Mouse (Mus musculus) macrophage (primary cell): Measurements from ENCODE around the gene Tmem88. TPM values are rescaled to one million over a fixed set of nuclear protein-coding genes. Genes with fewer than 3 reads are reported as not detected.

Experiments used
- H3K27ac ChIP-seq: fragments of 350-480 bp; formaldehyde crosslinking; 2 replicates; pipeline ENCODE4 v1.9.0; 2021
- H3K36me3 ChIP-seq: fragments of 350-480 bp; formaldehyde crosslinking; 2 replicates; pipeline ENCODE4 v1.9.0; 2021; ENCODE audit errors: inconsistent target
- H3K4me3 ChIP-seq: fragments of 350-480 bp; formaldehyde crosslinking; 2 replicates; pipeline ENCODE4 v1.9.0; 2021; ENCODE audit errors: inconsistent target
- H3K79me2 ChIP-seq: fragments of 350-480 bp; formaldehyde crosslinking; 2 replicates; pipeline ENCODE4 v1.9.0; 2021; ENCODE audit errors: inconsistent target
- WGBS: methylation state at CpG from one replicate; pipeline ENCODE4 v1.1.7; 2026; ENCODE audit warnings: inconsistent platforms; ENCODE audit not compliant: missing documents; 5-methylcytosine and 5-hydroxymethylcytosine counted together
- polyA plus RNA-seq: library from polyadenylated mRNA; stranded (reverse); fragments of 250-400 nt; gene quantifications from 3 replicates; pipeline ENCODE4 v1.2.4, GENCODE M21; 2018; ENCODE audit warnings: inconsistent platforms

Tmem88 gene
- polyA plus RNA-seq, 1 experiment from 2014 or later = 0.09 TPM

GRCm38 (mm10) chr11:69356544-69356943 is 41.5 kb downstream of the Tmem88 start:
- 92% methylated on average over 5 of the region's 5 CpGs for WGBS
- H3K79me2 ChIP-seq = no peaks in the 10 kb centered on the region
- H3K36me3 ChIP-seq = peaks cover 85% of the 10 kb centered on the region
- no peak overlapping the region for H3K27ac ChIP-seq
- H3K4me3 ChIP-seq = no peak overlapping the region

Other genes starting within 250 kb of the Tmem88 start
- not detected in 3 replicates for gene Alox12b, start 241.2 kb downstream of the Tmem88 start, polyA plus RNA-seq
- not detected in 3 replicates for gene Alox8, start 200.4 kb downstream of the Tmem88 start, polyA plus RNA-seq
- gene Gucy2e, start 161.2 kb downstream of the Tmem88 start, polyA plus RNA-seq = not detected in 3 replicates
- gene Cntrob, start 74.5 kb downstream of the Tmem88 start, polyA plus RNA-seq = 3.6 to 6.7 TPM (median 5.4 TPM) in 3 replicates
- gene Trappc1, start 74.3 kb downstream of the Tmem88 start, polyA plus RNA-seq = 103 to 111 TPM (median 110 TPM) in 3 replicates
- gene Kcnab3, start 72.0 kb downstream of the Tmem88 start, polyA plus RNA-seq = 0.11 to 0.33 TPM (median 0.23 TPM) in 3 replicates
- 3.3 to 4.4 TPM (median 3.6 TPM) in 3 replicates for gene Rnf227, start 57.8 kb downstream of the Tmem88 start, polyA plus RNA-seq
- gene Chd3, start 28.8 kb downstream of the Tmem88 start, polyA plus RNA-seq = 43.6 to 105 TPM (median 82.3 TPM) in 3 replicates
- 60.0 to 104 TPM (median 95.8 TPM) in 3 replicates for gene Naa38, start 2.7 kb downstream of the Tmem88 start, polyA plus RNA-seq
- gene Cyb5d1, start 2.6 kb downstream of the Tmem88 start, polyA plus RNA-seq = 25.0 to 35.1 TPM (median 31.3 TPM) in 3 replicates
- gene Kdm6b, start 15.4 kb upstream of the Tmem88 start, polyA plus RNA-seq = 4.5 to 15.0 TPM (median 11.0 TPM) in 3 replicates
- 0.32 to 3.0 TPM (median 1.5 TPM) in 3 replicates for gene Dnah2, start 150.9 kb upstream of the Tmem88 start, polyA plus RNA-seq
- gene Efnb3, start 162.0 kb upstream of the Tmem88 start, polyA plus RNA-seq = 0.06 TPM in 1 of 3 replicates, not detected in the others
- gene Wrap53, start 182.0 kb upstream of the Tmem88 start, polyA plus RNA-seq = 4.4 to 5.0 TPM (median 5.0 TPM) in 3 replicates
- gene Trp53, start 182.1 kb upstream of the Tmem88 start, polyA plus RNA-seq = 32.6 to 59.9 TPM (median 52.5 TPM) in 3 replicates
- gene Atp1b2, start 207.7 kb upstream of the Tmem88 start, polyA plus RNA-seq = not detected in 3 replicates
- gene Shbg, start 219.7 kb upstream of the Tmem88 start, polyA plus RNA-seq = not detected in 3 replicates
- 1.6 to 2.2 TPM (median 1.6 TPM) in 3 replicates for gene Sat2, start 223.8 kb upstream of the Tmem88 start, polyA plus RNA-seq
- gene Fxr2, start 234.8 kb upstream of the Tmem88 start, polyA plus RNA-seq = 36.0 to 36.7 TPM (median 36.3 TPM) in 3 replicates